Mouse (Mus musculus) hindbrain, embryonic 14.5 days (tissue): ENCODE data around the gene Vwa2. TPM values are rescaled to one million over a fixed set of nuclear protein-coding genes. Genes with fewer than 3 reads are reported as not detected.

Source experiments
- ATAC-seq: fragments of 200-750 bp; cut with Nextera tagmentation; 2 replicates; pipeline ENCODE4 v1.8.0; 2017; ENCODE audit warnings: moderate number of reproducible peaks, mild to moderate bottlenecking, moderate TSS enrichment, moderate library complexity; ENCODE audit not compliant: low FRiP score
- DNase-seq: peaks from one replicate; pipeline ENCODE4 v3.0.0-alpha.2; 2015; ENCODE audit warnings: low spot score
- H3K27ac ChIP-seq: fragments of 300-500 bp; sonication (generic); 2 replicates; pipeline ENCODE4 v1.5.1; 2014; ENCODE audit warnings: mild to moderate bottlenecking, moderate library complexity
- H3K27me3 ChIP-seq: fragments of 300-500 bp; sonication (generic); 2 replicates; pipeline ENCODE4 v1.6.1; 2014; ENCODE audit warnings: mild to moderate bottlenecking, low read length, mixed read lengths; ENCODE audit not compliant: control insufficient read depth, insufficient read depth
- H3K36me3 ChIP-seq: fragments of 300-500 bp; sonication (generic); replicated peaks from 2 replicates; pipeline ENCODE4 v1.6.1; 2014; ENCODE audit not compliant: control insufficient read depth, insufficient read depth
- H3K4me1 ChIP-seq: fragments of 300-500 bp; sonication (generic); replicated peaks from 2 replicates; pipeline ENCODE4 v1.6.1; 2014; ENCODE audit warnings: antibody characterized with exemption, low read length, mixed read lengths; ENCODE audit not compliant: control insufficient read depth, insufficient read depth
- H3K4me2 ChIP-seq: fragments of 300-500 bp; sonication (generic); replicated peaks from 2 replicates; pipeline ENCODE4 v1.6.1; 2014; ENCODE audit warnings: mild to moderate bottlenecking, moderate library complexity
- H3K4me3 ChIP-seq: fragments of 300-500 bp; sonication (generic); replicated peaks from 2 replicates; pipeline ENCODE4 v1.5.1; 2014; ENCODE audit warnings: mild to moderate bottlenecking, low read length
- H3K9ac ChIP-seq: fragments of 300-500 bp; sonication (generic); 2 replicates; pipeline ENCODE4 v1.6.1; 2014
- H3K9me3 ChIP-seq: fragments of 300-500 bp; sonication (generic); 2 replicates; pipeline ENCODE4 v1.6.1; 2016; ENCODE audit warnings: low read length; ENCODE audit not compliant: control insufficient read depth
- WGBS: fragments of 180-500 bp; shearing (Covaris S2); extraction: QIAGEN DNeasy Blood & Tissue Kit; methylation state at CpG from one replicate; pipeline ENCODE4 v1.1.7; 2014; 5-methylcytosine and 5-hydroxymethylcytosine counted together
- polyA plus RNA-seq: library from polyadenylated mRNA; unstranded; fragments of >200 nt; fragmentation: Nextera tagmentation; extraction: Ambion mirVana; gene quantifications from 2 replicates; pipeline ENCODE4 v1.2.1, GENCODE M21; 2014

The Vwa2 gene
- polyA plus RNA-seq, 1 experiment from 2014 or later, result 0.51 TPM

DNA sequence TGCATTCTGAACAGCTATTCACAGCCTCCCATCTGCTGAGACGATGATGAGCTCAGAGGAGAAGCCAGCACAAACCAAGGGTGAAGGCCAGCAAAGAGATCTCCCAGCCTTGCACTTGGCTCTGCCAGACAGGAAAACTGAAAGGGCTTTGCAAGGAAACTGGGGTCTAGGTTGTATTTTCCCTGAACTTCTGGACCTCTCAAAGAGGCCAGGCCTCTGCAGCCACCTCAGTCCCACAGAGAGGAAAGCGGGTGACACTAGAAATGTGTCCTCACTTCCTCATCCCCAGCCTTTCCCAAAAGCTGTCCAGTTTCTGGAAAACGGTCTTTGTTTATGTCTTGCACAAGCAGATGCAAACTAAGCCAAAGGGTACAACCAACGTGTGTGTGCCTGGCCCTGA lies 79.8 kb downstream of the Vwa2 start:
- no peak for ATAC-seq

DNA sequence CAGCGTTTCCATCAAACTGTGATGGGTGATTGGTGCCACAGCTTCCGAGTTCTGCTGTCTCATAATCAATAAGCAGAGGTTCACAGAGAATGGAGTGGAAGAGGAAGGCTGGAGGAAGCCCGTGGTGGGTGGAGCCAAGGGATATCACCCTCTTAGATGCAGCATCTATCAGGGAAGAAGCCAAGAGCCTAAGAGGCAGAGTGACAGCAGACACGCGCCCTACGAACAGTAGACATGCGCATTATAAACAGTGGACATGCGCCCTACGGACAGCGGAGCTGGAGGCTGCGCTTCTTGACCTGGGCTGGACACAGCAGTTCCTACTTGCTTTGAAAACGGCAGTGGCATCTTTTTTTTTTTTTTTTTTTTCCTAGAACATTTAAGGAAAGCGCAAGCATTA lies 80.8 kb downstream of the Vwa2 start:
- Histone ChIP-seq H3K4me2 (no peak overlapping the region), H3K9me3 (no peaks in the 10 kb centered on the region), H3K36me3 (no peaks in the 10 kb centered on the region), H3K27me3 (no peaks in the 10 kb centered on the region), H3K9ac (no peak overlapping the region), H3K4me3 (no peak overlapping the region), H3K4me1 (no peaks in the 10 kb centered on the region), H3K27ac (no peak overlapping the region)
- ATAC-seq, result no peak
- 91% methylated on average over 13 of the region's 13 CpGs for WGBS
- DNase-seq, result no peak

More for the DNA sequence above, 79.8 kb downstream of the Vwa2 start:
- Histone ChIP-seq H3K9me3 (no peaks in the 10 kb centered on the region), H3K9ac (no peak overlapping the region), H3K36me3 (no peaks in the 10 kb centered on the region), H3K27me3 (no peaks in the 10 kb centered on the region), H3K27ac (no peak overlapping the region), H3K4me2 (no peak overlapping the region), H3K4me3 (no peak overlapping the region), H3K4me1 (no peaks in the 10 kb centered on the region)
- no peak for DNase-seq
- 80% methylated on average over 4 of the region's 4 CpGs for WGBS

DNA sequence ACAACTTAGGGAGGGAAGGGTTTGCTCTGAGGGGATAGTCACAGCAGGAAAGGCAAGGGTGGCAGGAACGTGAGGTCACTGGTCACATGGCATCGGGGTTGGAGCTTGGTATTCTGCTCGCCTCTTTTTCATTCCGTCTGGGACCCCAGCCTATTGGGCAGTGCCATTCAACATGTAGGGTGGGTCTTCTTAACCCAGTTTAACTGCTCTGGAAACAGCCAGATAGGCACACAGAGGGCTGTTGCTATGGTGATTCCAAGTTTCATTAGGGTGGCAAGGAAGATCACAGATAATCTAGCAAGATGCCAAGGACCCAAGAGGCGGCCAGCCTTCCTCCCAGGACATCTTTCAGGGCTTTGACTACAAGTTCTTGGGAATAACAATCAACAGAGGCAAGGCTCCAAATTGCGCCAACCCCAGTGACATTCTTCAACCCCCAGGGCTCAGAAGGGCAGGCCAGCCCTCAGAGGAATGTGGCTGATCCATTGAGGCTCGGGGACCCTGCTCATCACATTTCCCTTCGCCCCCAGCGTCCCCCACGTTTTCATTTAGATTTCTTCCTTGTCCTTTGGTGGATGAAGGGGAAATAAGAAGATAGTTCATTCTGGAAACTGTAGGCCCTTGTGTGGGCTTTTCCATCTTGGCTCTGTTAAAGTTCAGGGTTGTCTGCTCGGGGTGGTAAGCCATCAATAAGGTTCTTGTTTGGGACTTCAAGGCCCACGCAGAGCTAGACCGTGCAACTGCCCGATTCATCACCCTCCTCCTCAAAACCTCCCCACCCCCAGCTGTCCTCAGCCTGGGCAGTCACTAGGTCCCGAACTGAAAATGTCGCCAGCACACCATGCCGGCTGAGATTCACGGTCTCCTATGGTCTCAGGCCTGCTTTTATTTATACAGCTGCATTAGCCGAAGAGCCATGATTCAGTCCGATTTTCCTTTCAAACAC lies 81.8 kb downstream of the Vwa2 start:
- Histone ChIP-seq H3K9me3 (no peaks in the 10 kb centered on the region), H3K4me2 (no peak overlapping the region), H3K4me3 (no peak overlapping the region), H3K27ac (no peak overlapping the region; the same call in 1 of the 2 replicates), H3K4me1 (no peaks in the 10 kb centered on the region), H3K9ac (no peak overlapping the region), H3K36me3 (no peaks in the 10 kb centered on the region), H3K27me3 (no peaks in the 10 kb centered on the region)
- no peak for DNase-seq
- WGBS, result 78% methylated on average over 20 of the region's 20 CpGs
- no peak; the same call in 1 of the 2 replicates for ATAC-seq

DNA sequence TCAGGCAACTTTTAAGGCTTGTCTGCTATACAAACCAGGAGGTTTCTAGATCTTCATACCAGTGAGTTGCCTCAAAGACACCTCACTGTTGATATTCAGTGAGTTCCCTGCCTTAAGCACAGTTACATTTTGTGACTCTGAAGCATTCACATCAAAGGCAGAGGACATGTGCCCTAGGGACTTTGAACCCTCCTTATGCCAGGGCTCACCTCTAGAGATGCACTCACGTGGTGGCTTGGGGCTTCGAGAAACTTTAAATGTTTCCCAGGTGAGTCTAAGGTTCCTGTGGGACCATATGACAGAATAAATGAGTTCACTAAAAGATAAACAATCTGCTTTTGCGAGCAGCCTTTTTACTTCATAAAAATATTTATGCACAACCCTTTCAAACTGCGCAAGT lies 84.0 kb downstream of the Vwa2 start:
- H3K9me3 ChIP-seq, result no peaks in the 10 kb centered on the region
- no peak for ATAC-seq
- WGBS, result 84% methylated on average over 4 of the region's 4 CpGs

DNA sequence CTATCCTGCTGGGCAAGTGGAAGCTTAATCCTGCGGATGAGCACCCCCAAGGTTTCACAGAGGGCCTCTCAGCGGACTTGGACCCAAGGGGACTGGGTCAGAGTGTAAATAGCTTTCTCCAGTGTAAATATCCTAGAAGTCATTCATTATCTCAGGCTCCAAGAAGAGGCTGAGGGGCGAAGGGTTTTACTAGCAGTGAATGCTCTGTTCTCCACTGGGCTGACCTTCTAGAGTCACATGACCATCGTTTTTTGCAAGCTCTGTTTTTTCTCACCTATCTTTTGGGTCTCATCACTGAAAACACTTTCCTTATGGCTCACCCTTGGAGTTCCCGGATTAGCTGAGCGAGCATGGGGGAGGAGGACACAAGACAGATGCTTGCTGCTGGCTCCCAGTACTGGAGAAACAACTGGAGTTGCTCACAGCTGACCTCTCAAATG lies 84.6 kb downstream of the Vwa2 start:
- Histone ChIP-seq H3K4me2 (no peak overlapping the region), H3K4me3 (no peak overlapping the region), H3K27ac (no peak overlapping the region), H3K27me3 (no peaks in the 10 kb centered on the region), H3K9ac (no peak overlapping the region), H3K9me3 (no peaks in the 10 kb centered on the region), H3K36me3 (no peaks in the 10 kb centered on the region), H3K4me1 (no peaks in the 10 kb centered on the region)
- ATAC-seq, result no peak
- no peak for DNase-seq
- 67% methylated on average over 6 of the region's 6 CpGs for WGBS

More for the DNA sequence above, 84.0 kb downstream of the Vwa2 start:
- Histone ChIP-seq H3K9ac (no peak overlapping the region), H3K4me3 (no peak overlapping the region), H3K4me2 (no peak overlapping the region), H3K36me3 (no peaks in the 10 kb centered on the region), H3K27me3 (no peaks in the 10 kb centered on the region), H3K4me1 (no peaks in the 10 kb centered on the region), H3K27ac (no peak overlapping the region)
- no peak for DNase-seq

DNA sequence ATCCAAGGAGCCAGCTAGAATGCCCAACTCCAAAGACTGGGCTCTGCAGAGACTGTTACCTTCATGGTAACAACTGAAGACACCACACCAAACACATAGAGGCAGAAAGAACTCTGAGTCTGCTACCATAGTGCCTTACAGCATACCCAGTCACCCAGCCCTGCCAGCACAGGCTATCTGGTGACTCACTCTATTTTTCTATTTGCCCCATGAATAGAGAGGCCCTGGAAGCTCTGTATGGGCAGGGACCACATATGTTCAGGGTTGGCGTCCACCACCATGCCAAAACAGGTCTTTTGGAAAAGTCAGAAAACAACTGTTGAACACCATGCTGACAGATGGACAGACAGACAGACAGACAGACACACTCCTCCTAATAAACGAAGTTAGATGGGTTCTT lies 85.0 kb downstream of the Vwa2 start:
- Histone ChIP-seq H3K9me3 (no peaks in the 10 kb centered on the region), H3K27me3 (no peaks in the 10 kb centered on the region), H3K9ac (no peak overlapping the region), H3K36me3 (no peaks in the 10 kb centered on the region), H3K4me2 (no peak overlapping the region), H3K27ac (no peak overlapping the region), H3K4me1 (no peaks in the 10 kb centered on the region), H3K4me3 (no peak overlapping the region)
- WGBS, result 98% methylated on average over 2 of the region's 2 CpGs
- ATAC-seq (no peak), DNase-seq (no peak)

DNA sequence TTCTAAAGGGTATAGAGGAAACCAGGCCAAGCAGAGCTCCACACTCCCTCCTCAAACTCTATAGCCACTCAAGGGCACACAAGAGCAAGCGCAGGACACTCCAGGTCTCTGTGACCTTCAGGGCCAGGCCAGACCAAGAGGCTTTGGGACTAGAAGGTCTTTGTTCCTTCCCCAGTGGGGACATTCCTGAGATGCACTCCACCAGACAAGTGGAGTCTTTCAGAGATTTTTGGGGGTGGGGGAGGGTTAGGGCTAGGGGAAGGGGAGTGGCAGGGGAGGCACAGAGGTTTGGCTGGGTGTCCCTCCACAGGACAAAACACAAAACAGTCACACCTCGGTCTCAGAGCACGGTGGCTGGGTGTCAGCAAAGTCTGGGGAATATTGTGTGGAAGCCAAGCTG lies 85.6 kb downstream of the Vwa2 start:
- no peak overlapping the region for H3K4me2 ChIP-seq
- 80% methylated on average over 3 of the region's 3 CpGs for WGBS
- H3K4me1 ChIP-seq, result no peaks in the 10 kb centered on the region
- no peak overlapping the region for H3K27ac ChIP-seq
- ATAC-seq (no peak), DNase-seq (no peak)
- no peak overlapping the region for H3K4me3 ChIP-seq
- no peaks in the 10 kb centered on the region for H3K27me3 ChIP-seq
- H3K36me3 ChIP-seq, result no peaks in the 10 kb centered on the region
- no peak overlapping the region for H3K9ac ChIP-seq
- H3K9me3 ChIP-seq, result no peaks in the 10 kb centered on the region

Other genes starting within 250 kb of the Vwa2 start
- gene Adrb1, start 152.1 kb upstream of the Vwa2 start, polyA plus RNA-seq, result 1.4 and 1.8 TPM in 2 replicates
- gene Ccdc186, start 52.1 kb upstream of the Vwa2 start, polyA plus RNA-seq, result 24.3 and 27.2 TPM in 2 replicates
- 1.1 and 1.3 TPM in 2 replicates for gene Tdrd1, start 48.0 kb upstream of the Vwa2 start, polyA plus RNA-seq
- gene Afap1l2, start 134.0 kb downstream of the Vwa2 start, polyA plus RNA-seq, result 13.7 and 16.2 TPM in 2 replicates